Mouse (Mus musculus) layer of hippocampus, adult 11-12 months (tissue): ENCODE results near the gene Gldn.

Experiments used
- DNase-seq: peaks from one replicate; pipeline ENCODE4 v3.0.0; 2022; ENCODE audit warnings: low spot score

Gene Gldn

GRCm38 (mm10) chr9:54286331-54286987 is at the start of gene Gldn:
Gene Gldn (plus strand): TSS chr9:54286486.
- DNase-seq, result no peak

- peak; percentile 45 for DNase-seq
Measured at GRCm38 (mm10) chr9:54244869-54245665, 41.2 kb upstream of the Gldn start.

GRCm38 (mm10) chr9:54264754-54265153 is 21.5 kb upstream of the Gldn start:
- DNase-seq, result no peak

- DNase-seq, result no peak
Measured at GRCm38 (mm10) chr9:54268010-54268409, 18.3 kb upstream of the Gldn start, which contains the start of gene Cyp19a1. Gene Cyp19a1 (minus strand): TSS chr9:54268110.

GRCm38 (mm10) chr9:54269987-54270386 is 16.3 kb upstream of the Gldn start:
- DNase-seq, result no peak

- no peak for DNase-seq
Measured at GRCm38 (mm10) chr9:54270889-54271288, 15.4 kb upstream of the Gldn start.

GRCm38 (mm10) chr9:54275283-54275682 is 11.0 kb upstream of the Gldn start:
- DNase-seq, result no peak

- DNase-seq, result peak; percentile 15
Measured at GRCm38 (mm10) chr9:54279046-54279589, 7.2 kb upstream of the Gldn start.

GRCm38 (mm10) chr9:54287804-54288203 is 1.5 kb downstream of the Gldn start:
- no peak for DNase-seq

GRCm38 (mm10) chr9:54299389-54299788 is 13.1 kb downstream of the Gldn start:
- DNase-seq, result no peak

GRCm38 (mm10) chr9:54299792-54300191 is 13.5 kb downstream of the Gldn start:
- no peak for DNase-seq

GRCm38 (mm10) chr9:54301255-54301654 is 15.0 kb downstream of the Gldn start:
- peak; percentile 62 for DNase-seq

GRCm38 (mm10) chr9:54308209-54308608 is 21.9 kb downstream of the Gldn start:
- no peak for DNase-seq

- no peak for DNase-seq
Measured at GRCm38 (mm10) chr9:54308751-54309358, 22.6 kb downstream of the Gldn start.

GRCm38 (mm10) chr9:54316363-54316762 is 30.1 kb downstream of the Gldn start:
- DNase-seq, result no peak

- peak; percentile 11 for DNase-seq
Measured at GRCm38 (mm10) chr9:54323456-54323855, 37.2 kb downstream of the Gldn start.

- no peak for DNase-seq
Measured at GRCm38 (mm10) chr9:54329201-54329600, 42.9 kb downstream of the Gldn start.

GRCm38 (mm10) chr9:54335582-54335981 is 49.3 kb downstream of the Gldn start:
- no peak for DNase-seq

GRCm38 (mm10) chr9:54336532-54337144 is 50.4 kb downstream of the Gldn start:
- DNase-seq, result peak; percentile 78

- no peak for DNase-seq
Measured at GRCm38 (mm10) chr9:54342026-54342425, 55.7 kb downstream of the Gldn start.

- DNase-seq, result no peak
Measured at GRCm38 (mm10) chr9:54356756-54357155, 70.5 kb downstream of the Gldn start.
